Mouse (Mus musculus) G1E (cell line): Measurements from ENCODE around the gene Ppp1r15b.

Experiments used
- CTCF ChIP-seq: IDR thresholded peaks from 2 replicates; pipeline ENCODE4 v1.5.1; 2012; ENCODE audit warnings: low read depth, low read length, inconsistent platforms, mixed read lengths
- GATA1 ChIP-seq: IDR thresholded peaks from 2 replicates; pipeline ENCODE4 v1.6.1; 2012; ENCODE audit warnings: borderline replicate concordance, low read length, inconsistent platforms, mixed read lengths
- GATA2 ChIP-seq: IDR thresholded peaks from 2 replicates; pipeline ENCODE4 v1.6.1; 2012; ENCODE audit warnings: low read depth, low read length, inconsistent platforms, borderline replicate concordance
- POLR2AphosphoS5 ChIP-seq: IDR thresholded peaks from 2 replicates; pipeline ENCODE4 v1.6.1; 2012; ENCODE audit warnings: low read depth, low read length, inconsistent platforms; ENCODE audit not compliant: insufficient replicate concordance

GRCm38 (mm10) chr1:133135808-133136207 lies 4.9 kb downstream of the Ppp1r15b start:
- TF ChIP-seq CTCF, result no peak
- no peak for TF ChIP-seq GATA1
- TF ChIP-seq POLR2AphosphoS5, result no peak
- TF ChIP-seq GATA2, result no peak
